Mouse (Mus musculus) kidney, adult 2 months (tissue): ENCODE data around the gene Pmepa1. TPM values are rescaled to one million over a fixed set of nuclear protein-coding genes. Genes with fewer than 3 reads are reported as not detected.

Experiments used
- DNase-seq: peaks from one replicate; pipeline ENCODE4 v3.0.0; 2021
- H3K27ac ChIP-seq: fragments of 200-500 bp; 2 replicates; pipeline ENCODE4 v1.5.1; 2012; ENCODE audit warnings: low read depth, low read length, control low read depth, inconsistent platforms; ENCODE audit not compliant: insufficient read depth
- H3K27me3 ChIP-seq: fragments of 200-500 bp; replicated peaks from 2 replicates; pipeline ENCODE4 v1.6.1; 2012; ENCODE audit warnings: mild to moderate bottlenecking, moderate library complexity, low read length, inconsistent platforms; ENCODE audit not compliant: control insufficient read depth, insufficient read depth
- H3K36me3 ChIP-seq: fragments of 200-500 bp; 2 replicates; pipeline ENCODE4 v1.6.1; 2012; ENCODE audit warnings: mild to moderate bottlenecking, moderate library complexity, low read length, inconsistent platforms; ENCODE audit not compliant: control insufficient read depth, insufficient read depth
- H3K4me1 ChIP-seq: fragments of 200-500 bp; 2 replicates; pipeline ENCODE4 v1.6.1; 2011; ENCODE audit warnings: low read length; ENCODE audit not compliant: control insufficient read depth, insufficient read depth
- H3K4me3 ChIP-seq: fragments of 200-500 bp; 2 replicates; pipeline ENCODE4 v1.5.1; 2011; ENCODE audit warnings: mild to moderate bottlenecking, low read depth, low read length, control low read depth; ENCODE audit not compliant: insufficient read depth
- CTCF ChIP-seq: fragments of 200-500 bp; conservative IDR thresholded peaks from 2 replicates; pipeline ENCODE4 v1.5.1; 2011; ENCODE audit warnings: low read depth, mild to moderate bottlenecking, control low read depth, low read length, moderate library complexity, mixed read lengths; ENCODE audit not compliant: insufficient read depth, insufficient read length
- POLR2A ChIP-seq: fragments of 200-500 bp; IDR thresholded peaks from one replicate; pipeline ENCODE4 v1.6.1; 2011; ENCODE audit warnings: low read depth, low read length, control low read depth
- WGBS: fragments of 180-500 bp; shearing (Covaris S2); methylation state at CpG from one replicate; pipeline ENCODE4 v1.1.7; 2018; 5-methylcytosine and 5-hydroxymethylcytosine counted together
- polyA plus RNA-seq: library from polyadenylated mRNA; depleted of rRNA; stranded (reverse); fragments of >200 nt; gene quantifications from 2 replicates; pipeline ENCODE4 v1.2.3, GENCODE M21; 2012

Pmepa1 gene
- polyA plus RNA-seq, 1 experiment: 35.6 TPM

DNA sequence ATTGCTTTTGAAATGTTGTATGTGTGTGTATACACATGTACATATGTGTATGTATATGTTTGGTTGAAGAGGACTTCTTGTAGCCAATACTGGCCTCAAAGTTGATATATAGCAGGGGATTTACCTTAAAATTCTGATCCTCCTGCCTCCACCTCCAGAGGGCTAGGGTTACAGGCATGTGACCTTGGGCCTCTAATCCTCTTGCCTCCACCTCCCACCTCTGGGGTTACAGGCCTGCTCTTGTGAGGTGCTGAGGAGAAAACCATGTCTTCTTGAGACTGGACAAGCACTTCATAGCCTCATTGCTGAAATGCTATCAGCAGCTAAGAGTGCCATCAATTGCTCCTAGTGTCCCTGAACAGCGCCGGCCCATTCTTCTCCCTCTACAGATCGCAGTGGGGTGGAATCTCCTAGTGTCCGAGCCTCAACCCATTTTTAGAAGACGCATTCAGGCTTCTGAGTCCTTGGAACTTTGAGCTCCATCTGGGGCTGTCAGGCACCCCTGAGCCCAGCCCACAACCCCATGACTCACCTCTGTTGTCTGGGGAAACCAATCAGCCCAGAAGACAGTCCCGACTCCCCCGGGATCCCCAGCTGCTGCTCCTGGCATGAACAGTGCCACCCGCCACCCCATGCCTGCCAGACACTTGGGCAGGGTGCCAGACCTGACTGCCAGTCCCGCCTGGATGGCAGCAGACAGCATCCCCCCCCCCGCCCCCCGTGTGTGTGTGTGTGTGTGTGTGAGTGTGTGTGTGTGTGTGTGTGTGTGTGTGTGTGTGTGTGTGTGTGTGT lies 30.6 kb upstream of the Pmepa1 start:
- TF ChIP-seq CTCF: no peak
- TF ChIP-seq POLR2A: no peak
- Histone ChIP-seq H3K27me3 (no peaks in the 10 kb centered on the region), H3K36me3 (no peaks in the 10 kb centered on the region), H3K27ac (no peak overlapping the region), H3K4me1 (no peaks in the 10 kb centered on the region), H3K4me3 (no peak overlapping the region)
- DNase-seq: peak; percentile 71
- 37% methylated on average over 9 of the region's 11 CpGs for WGBS

DNA sequence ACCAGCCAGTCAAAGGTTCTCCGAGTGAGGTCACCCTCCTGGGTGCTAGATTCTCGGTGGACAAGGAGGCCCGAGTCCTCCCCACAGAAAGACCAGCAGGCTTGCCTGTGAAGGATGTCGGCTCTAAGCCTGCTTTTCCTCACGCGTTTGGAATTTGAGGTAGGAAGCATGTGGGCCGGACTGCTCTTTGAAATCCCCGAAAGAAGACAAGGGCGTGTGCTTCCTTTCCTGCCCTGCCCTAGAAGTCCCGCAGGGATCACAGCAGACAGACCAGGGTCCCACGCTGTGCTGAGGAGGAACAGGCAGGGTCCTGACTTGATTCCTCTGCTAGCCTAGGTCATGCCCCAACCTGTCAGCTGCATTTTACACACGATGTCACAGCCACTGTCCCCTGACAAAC lies 28.7 kb upstream of the Pmepa1 start:
- Histone ChIP-seq H3K27ac (no peak overlapping the region), H3K36me3 (no peaks in the 10 kb centered on the region), H3K4me3 (no peak overlapping the region), H3K4me1 (no peaks in the 10 kb centered on the region), H3K27me3 (no peaks in the 10 kb centered on the region)
- 45% methylated on average over 12 of the region's 12 CpGs for WGBS
- DNase-seq: no peak
- no peak for TF ChIP-seq POLR2A
- no peak for TF ChIP-seq CTCF

DNA sequence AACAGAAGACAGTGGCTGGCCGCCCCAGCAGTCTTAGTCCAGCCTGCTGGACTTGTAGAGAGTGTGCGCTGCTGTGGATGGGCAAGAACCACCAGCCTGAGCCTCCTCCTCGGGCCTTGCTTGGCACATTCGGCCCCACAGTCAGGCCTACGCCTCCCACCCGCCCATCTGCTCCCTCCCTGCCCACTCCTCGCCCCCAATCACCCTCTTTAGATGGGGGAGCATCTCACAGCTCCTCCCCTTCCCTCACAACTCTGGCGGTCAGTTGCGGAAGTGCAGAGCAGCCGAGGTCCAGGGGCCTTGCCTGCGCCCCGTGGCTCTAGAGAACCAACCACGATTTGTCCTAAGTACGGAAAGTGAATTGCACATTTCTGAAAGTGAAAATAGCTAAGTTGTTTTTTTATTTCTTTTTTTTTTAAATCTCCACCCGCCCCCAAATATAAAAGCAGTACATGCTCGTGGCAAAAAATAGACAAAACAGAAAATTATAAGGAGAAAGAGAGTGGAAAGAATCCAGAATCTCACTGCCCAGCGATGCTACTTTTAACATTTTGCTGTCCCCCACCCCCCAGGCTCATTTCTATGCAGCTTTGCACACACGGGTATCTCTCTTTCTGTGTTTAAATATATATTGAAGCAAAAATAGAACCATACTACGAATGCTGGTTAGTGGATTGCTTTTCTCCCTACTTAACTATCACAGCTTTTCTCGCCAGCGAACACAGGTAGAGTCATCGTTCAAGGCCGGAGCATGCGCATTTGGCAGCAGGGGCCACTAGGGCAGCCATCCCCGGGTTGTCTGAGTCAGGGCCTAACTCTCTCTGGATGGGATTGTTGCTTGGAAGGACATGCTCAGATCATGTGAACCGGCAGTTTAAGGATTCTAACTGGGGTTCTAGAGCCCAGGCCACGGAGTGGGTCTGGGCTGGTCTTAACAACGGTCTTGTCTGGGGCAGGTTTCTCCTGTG lies 24.6 kb upstream of the Pmepa1 start:
- Histone ChIP-seq H3K36me3 (no peaks in the 10 kb centered on the region), H3K4me1 (no peaks in the 10 kb centered on the region), H3K27ac (no peak overlapping the region), H3K27me3 (no peaks in the 10 kb centered on the region), H3K4me3 (no peak overlapping the region)
- no peak for DNase-seq
- 80% methylated on average over 28 of the region's 28 CpGs for WGBS
- TF ChIP-seq CTCF (no peak), POLR2A (no peak)

DNA sequence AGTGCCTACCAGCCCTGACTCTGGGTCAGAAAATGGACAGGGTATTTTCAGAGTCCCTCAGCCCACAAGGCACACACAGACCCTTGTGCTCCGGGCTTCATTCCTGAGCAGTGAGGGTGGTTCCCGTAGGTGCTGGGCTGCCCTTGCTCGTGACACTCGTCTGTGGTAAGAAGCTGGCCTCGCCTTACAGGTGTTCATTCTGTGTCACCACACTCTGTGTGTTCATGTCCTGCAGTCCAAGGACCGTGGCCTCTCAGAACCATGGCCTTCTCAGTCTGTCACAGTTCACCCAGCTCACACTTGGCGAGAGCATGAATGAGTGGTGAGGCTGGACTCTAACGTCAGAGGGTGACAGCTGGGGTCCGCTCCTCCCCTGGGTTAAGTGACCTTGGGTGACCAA lies 20.1 kb upstream of the Pmepa1 start:
- Histone ChIP-seq H3K27ac (no peak overlapping the region), H3K4me1 (no peaks in the 10 kb centered on the region), H3K4me3 (no peak overlapping the region), H3K27me3 (no peaks in the 10 kb centered on the region), H3K36me3 (no peaks in the 10 kb centered on the region)
- WGBS: 87% methylated on average over 9 of the region's 9 CpGs
- TF ChIP-seq POLR2A (no peak), CTCF (no peak)
- DNase-seq: no peak

DNA sequence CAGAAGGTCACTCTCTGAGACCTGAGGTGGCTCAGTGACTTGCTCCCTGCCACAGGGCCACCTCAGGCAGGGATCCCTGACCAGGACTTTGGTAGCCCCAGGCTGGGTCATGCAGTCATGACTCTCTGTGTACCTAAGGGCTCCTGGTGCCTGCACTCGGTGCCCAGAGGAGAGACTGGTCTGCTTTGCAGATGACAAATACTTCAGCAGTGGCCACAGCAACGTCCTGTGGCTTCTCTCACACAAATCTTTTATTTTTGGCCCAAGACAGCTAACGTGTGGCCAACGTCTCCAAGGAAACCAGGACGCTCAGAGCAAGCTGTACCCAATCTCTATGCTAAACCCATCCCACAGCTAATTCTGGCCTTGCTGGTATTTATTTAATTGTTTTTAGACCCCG lies 16.7 kb upstream of the Pmepa1 start:
- H3K27me3 ChIP-seq: no peaks in the 10 kb centered on the region
- WGBS: 55% methylated on average over 6 of the region's 6 CpGs
- no peak for TF ChIP-seq CTCF
- no peak for TF ChIP-seq POLR2A
- H3K4me3 ChIP-seq: no peak overlapping the region
- no peaks in the 10 kb centered on the region for H3K4me1 ChIP-seq
- H3K27ac ChIP-seq: no peak overlapping the region
- no peak for DNase-seq
- no peaks in the 10 kb centered on the region for H3K36me3 ChIP-seq

DNA sequence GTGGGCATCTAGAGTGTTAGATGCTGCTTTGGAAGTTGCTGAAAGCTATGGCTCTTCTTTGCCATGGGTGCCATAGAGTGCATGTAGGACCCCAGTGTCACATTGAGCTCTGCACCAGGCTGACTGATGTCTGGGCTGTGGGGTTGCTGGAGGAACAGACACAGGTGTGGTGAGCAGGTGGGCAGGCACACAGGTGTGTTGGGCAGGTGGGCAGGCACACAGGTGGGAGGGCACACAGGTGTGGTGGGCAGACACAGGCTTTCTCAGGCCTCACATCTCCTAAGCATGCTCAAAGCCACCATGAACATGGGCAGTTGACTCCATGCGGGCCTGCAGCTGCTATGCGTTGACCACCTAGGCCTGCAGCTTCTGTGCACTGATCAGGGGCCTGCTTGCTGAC lies 16.2 kb upstream of the Pmepa1 start:
- H3K27ac ChIP-seq: no peak overlapping the region
- H3K4me1 ChIP-seq: no peaks in the 10 kb centered on the region
- no peak overlapping the region for H3K4me3 ChIP-seq
- 90% methylated on average over 2 of the region's 2 CpGs for WGBS
- no peak for TF ChIP-seq CTCF
- TF ChIP-seq POLR2A: no peak
- H3K27me3 ChIP-seq: no peaks in the 10 kb centered on the region
- H3K36me3 ChIP-seq: no peaks in the 10 kb centered on the region
- DNase-seq: no peak

DNA sequence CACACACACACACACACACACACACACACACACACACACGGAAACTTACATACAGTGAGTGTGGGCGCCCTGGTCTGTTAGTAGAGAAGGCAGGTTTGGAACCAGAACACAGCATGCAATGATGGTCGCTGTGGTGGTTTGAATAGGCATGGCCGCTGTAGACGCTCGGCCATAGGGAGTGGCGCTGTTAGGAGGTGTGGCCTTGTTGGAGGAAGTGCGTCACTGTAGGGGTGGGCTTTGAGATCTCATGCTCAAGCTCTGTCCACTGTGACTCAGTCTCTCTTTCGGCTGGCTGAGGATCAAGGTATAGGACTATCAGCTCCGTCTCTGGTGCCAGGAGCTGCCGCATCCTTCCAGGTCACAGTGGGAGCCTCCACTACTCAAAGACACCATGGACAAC lies 14.6 kb upstream of the Pmepa1 start:
- Histone ChIP-seq H3K36me3 (no peaks in the 10 kb centered on the region), H3K4me1 (no peaks in the 10 kb centered on the region), H3K27me3 (no peaks in the 10 kb centered on the region), H3K4me3 (no peak overlapping the region), H3K27ac (no peak overlapping the region)
- WGBS: 96% methylated on average over 11 of the region's 11 CpGs
- TF ChIP-seq CTCF (no peak), POLR2A (no peak)
- DNase-seq: no peak
